Mouse (Mus musculus): ENCODE data around the gene Tbxas1.

Gene Tbxas1

DNA sequence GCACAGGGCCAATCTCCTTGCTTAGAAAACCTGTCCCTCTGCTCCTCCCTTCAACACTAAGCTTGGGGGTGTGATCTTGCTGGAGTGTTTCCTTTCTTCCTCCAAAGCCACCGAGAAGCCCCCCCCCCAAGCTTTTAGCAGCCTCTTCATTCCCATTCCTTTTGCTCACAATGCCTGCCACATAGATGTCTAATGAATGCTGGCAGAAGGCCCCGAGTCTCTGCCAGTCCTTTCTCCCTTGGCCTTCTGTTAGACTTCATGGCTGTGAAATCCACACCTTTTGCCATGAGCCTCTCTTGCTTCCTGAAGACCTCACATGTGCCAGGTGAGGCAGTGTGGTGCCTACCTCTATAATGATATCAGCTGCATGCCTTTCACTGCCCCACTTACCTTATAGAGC lies 47.3 kb downstream of the Tbxas1 start:
- DNase-seq (ENCODE audit: low spot score in 2 of 2): no peak

DNA sequence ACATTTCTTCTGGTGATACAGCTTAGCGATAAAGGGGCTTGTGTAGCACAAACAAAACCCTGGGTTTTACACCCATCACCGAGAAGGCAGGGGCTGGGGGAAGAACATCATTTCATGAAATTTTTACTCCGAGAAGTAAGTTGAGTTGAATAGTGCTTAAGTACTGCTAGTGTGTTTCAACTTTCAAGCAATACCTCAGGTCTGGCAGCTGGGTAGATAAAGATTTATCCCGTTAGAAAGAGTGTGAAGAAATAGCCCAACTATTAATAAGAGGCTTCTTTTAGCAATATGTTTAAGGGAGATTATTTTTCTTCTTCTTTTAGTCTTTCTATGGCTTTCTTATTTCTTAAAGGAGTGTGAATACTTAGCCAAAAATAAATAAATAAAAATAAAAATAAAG lies 48.2 kb downstream of the Tbxas1 start:
- no peak for DNase-seq (ENCODE audit: low spot score in 2 of 2)

DNA sequence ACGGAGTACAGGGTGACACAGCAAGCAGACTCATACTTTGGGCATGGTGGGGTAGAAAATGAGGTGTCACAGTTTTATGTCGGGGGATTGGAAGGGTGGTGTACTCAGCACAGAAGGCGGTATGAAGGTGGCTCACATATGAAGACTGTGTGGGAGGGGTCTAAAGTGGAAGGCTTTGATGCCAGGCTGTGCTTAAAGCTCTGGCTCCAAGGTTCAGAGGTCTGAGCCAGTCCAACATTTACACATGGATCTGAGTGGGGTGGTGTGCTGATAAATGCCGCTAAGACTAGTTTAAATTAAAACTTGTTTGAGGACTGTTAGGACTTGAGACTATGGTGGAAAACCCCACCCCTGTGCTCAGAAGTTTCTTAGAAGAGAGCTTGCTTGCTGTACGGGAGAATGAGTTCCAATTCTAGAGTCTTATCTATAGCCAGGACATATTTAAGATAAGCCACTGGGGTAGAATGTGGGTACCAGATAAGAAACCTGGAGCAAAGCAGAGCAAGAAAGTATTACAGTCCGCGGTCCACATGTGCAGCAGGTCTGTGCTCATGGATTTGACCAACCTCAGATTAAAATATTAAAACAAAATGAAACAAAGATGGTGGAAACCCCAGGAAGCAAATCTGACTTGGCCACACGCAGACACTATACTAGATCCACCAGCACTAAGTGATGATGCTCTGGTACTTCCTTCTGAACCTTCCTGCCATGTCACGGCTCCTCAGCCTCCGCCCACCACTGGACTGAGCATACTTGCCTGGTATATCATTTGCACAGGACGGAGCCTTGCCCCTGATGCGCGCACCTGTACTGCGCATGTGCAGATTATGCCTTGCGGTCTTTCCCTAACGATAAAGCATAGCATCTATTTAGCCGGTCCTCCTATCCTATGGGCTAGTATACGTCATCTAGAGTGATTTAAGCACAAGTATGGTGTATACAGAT lies 48.9 kb downstream of the Tbxas1 start:
- peak; percentile 48 to 74 for DNase-seq (ENCODE audit: low spot score in 2 of 2)

DNA sequence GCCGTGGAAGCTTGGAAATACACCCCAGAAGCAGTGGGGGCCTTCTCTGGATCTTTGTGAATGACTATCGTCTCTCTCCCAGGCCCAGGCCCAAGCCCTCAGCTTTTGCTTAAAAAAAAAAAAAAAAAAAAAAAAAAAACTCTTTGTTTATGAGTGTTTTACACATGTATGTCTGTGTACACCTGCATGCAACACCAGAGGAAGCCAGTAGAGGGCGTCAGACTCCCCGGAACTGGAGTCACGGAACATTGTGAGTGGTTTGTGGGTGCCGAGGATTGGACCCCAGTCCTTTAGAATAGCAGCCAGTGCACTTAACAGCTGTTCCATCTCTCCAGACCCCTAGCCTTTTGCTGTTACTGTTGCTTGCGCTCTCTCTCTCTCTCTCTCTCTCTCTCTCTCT lies 50.5 kb downstream of the Tbxas1 start:
- no peak for DNase-seq (ENCODE audit: low spot score in 2 of 2)

DNA sequence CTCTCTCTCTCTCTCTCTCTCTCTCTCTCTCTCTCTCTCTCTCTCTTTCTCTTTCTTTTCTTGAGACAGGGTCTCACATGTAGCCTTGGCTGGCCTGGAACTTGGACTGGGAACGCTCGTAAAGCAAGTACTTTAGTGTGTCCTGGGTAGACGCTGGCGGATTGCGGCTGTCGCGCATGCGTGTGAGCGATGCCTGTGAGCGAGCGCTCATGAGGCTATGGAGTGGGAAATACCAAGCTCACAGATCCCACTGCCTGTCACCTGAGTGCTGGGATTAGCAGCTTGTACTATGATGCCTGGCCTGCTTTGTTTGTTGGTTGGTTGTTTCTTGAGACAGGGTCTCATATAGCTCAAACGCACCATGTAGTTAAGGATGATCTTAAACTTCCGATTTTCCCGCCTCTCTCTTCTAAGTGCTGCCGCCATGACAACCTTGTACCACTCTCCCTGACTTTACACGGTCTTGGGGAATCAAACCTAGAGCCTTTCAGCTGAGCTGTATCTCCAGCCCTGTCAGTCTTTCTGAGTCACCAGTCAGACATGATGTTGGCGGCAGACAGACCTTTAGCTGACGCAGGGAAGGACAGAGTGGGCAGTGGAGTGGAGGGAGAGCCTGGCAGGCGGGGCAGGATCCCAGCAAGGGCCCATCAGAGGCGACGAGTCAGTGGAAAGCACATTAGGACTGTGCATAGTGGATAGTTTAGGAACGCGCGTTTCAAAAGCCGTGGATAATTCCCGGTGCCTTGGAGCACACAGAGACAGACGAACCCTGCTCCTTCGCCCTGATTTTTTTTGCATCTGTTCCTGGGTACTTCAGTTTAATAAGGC lies 51.1 kb downstream of the Tbxas1 start:
- no peak for DNase-seq (ENCODE audit: low spot score in 2 of 2)

DNA sequence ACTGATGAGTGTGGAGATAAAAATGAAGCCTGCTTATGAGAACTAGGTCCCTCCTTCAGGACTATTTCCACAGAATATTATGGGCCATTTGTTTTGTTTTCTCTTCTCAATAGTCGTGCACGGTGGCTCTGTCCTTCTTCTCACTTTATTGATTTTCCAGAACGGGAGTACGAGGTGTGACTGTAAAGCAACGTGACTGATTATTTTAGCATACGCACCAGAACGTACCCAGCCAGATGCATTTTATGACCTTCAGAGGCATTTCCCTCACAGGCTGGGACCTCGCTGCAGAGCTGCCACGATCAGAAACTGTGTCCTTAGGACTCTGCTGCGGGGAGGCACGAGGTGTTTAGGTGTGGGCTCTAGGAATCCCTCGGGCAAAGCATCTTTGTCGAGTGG lies 51.8 kb downstream of the Tbxas1 start:
- no peak for DNase-seq (ENCODE audit: low spot score in 2 of 2)

DNA sequence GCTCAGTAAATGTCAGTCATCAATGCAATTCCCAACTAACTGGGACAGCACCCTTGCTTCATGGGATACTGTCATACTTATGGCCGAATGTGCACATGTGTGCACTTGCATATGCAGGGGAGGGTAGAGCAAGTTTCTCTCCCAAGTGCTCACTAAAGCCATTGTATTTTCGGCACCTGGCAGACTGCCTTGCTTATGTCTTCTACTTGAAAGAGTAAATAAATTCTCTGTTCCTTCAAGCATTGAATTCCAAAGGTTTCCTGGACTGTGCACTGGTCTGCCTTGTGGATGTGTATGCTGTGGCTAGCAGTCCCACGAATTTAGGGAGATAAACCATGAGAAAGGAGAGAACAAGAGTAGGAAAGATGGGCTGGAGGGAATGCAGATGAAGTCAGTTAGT lies 53.3 kb downstream of the Tbxas1 start:
- DNase-seq (ENCODE audit: low spot score in 2 of 2): no peak

DNA sequence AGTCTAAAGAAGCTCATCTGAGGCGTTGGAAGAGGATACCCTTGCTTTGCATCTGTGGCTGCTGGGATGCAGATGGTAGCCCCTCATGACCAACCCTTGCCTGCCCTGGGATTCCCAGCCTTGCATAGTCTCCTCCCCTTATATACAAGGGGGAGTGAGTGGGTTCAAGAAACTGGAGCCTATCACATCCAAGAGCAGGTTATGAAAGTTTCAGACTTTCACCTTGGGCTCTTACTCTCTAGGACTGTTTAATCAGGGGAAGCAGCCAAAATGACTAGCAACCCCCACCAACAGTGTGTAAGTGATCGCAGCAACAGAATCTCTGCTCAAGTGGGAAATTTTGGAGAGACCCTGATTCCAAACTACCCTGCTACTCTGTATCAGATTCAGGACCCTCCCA lies 60.8 kb downstream of the Tbxas1 start:
- DNase-seq (ENCODE audit: low spot score in 2 of 2): no peak

DNA sequence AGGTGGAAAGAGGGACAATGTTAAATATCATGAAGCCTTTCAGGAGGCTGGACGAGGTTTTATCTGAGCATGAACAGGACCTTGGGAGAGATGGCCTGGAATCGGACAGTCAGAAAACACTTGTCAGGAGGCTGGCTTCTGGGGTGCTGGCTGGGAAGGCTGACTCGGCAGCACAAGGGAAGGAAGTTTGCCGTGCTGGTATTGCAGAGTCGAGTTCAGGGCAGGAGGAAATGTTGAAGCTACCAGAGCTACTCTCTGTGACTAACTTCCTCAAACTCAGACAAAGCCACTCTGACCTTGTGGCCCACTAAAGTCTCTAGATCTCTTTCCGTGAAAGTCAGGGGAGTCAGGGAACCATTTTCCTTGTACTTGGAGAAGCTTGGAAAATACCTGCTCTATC lies 63.2 kb downstream of the Tbxas1 start:
- peak; percentile 70 to 72 for DNase-seq (ENCODE audit: low spot score in 2 of 2)

DNA sequence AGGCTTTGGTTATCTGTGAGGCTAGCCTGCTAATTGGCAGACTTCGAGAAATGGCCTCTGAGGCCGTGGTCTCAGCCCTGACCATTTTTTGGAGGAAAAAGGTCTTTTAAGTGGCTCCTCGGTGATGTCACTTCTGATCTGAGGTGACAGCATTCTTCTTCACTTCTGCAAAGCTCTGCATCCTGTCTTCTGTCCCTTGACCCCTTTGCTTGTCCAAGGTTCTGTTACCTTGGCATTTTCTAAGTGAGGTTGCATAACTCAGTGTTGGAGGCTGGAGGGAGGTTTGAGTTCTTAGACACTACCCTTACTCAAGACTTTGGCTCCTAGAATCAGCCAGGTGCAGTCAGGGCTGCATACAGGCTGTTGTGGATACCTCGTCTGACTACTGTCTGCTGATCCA lies 63.9 kb downstream of the Tbxas1 start:
- DNase-seq (ENCODE audit: low spot score in 2 of 2): no peak

DNA sequence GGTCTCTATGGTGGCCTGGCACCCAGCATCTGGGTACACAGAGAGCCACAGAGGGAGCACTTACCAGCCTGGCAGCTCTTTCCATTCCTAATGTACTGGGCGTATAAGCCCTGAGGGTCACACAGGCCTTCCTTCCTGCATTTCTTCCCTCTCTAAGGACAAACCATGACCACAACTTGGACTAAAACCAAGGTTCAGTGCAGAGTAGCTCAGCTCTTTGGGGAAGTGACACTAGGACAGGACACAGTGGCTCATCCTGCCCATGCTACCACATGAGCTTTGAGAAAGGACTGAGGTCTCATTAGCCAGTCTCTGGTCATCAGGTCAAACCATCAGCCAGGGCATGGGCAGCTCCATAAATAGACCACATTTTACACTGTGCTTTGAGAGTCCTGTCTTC lies 65.8 kb downstream of the Tbxas1 start:
- DNase-seq (ENCODE audit: low spot score in 2 of 2): peak; percentile 13 to 38

DNA sequence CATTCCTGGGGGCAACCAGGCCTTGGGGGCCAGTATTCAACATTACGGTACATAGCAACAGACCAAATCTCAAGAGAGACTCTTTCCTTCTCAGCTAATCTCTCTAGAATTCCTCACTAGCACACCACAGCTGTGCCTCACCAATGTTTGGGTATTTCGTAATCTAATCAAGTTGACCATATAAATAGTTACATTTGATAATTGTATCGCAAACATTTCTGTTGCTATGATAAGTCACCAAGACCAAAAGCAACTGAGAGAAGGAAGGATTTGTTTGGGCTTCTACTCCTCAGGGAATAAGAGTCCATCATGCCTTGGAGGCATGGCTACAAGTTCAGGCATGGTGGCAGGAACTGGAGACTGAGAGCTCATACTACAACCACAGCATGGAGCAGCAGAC lies 67.6 kb downstream of the Tbxas1 start:
- no peak for DNase-seq (ENCODE audit: low spot score in 2 of 2)

DNA sequence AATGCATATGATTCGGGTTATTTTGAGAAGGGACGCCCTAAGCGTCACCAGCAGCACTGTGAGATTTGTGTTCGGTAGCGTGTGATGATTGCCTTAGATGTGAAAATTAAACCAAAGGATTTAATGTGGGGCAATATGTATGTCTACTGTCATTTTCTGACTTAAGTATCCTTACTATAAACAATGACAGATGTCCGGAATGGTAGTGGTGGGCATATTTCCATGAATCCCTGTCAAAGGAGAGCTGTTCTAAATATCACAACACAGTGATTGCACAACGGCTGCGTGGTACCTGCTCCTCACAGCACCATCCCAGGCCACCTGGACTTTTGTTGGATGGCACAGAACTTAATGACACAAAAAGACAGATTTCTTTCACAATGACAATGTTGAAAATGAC lies 69.2 kb downstream of the Tbxas1 start:
- no peak for DNase-seq (ENCODE audit: low spot score in 2 of 2)

DNA sequence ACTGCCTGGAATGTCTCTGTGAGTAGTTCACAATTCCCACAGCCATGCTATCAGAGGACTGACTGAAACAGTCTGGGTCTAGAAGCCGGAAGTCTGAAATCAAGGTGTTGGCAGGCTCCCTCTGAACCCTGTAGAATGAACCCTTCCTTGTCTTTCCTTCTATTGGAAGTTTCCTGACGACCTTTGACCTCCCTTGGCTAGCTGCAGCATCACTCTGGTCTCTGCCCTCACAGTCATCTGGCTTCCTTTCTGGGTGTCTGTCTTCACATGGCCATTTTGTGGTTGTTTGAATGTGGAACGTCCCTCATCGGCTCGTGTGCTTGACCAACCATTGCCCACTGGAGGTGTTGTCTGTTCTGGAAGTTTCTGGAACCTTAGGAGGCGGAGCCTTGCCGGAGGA lies 69.6 kb downstream of the Tbxas1 start:
- DNase-seq (ENCODE audit: low spot score in 2 of 2): no peak

DNA sequence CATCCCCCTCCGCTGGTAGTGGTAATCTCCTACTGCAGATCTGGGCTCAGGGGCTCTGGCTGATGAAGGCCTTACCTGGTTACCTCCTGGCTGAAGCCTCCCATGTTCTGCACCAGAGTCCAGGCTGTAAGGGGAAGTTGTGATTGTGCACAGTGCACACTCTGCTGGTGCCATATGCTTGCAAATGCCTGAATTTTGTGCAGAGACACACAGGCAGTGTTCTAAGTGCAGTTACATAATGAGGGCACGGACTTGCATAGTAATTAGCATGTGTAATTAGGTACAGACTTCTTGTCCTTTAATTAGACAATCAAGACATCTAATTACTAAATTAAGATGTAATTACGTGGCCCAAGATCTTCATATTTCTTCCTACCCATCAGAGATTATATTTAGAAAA lies 70.5 kb downstream of the Tbxas1 start:
- no peak for DNase-seq (ENCODE audit: low spot score in 2 of 2)

DNA sequence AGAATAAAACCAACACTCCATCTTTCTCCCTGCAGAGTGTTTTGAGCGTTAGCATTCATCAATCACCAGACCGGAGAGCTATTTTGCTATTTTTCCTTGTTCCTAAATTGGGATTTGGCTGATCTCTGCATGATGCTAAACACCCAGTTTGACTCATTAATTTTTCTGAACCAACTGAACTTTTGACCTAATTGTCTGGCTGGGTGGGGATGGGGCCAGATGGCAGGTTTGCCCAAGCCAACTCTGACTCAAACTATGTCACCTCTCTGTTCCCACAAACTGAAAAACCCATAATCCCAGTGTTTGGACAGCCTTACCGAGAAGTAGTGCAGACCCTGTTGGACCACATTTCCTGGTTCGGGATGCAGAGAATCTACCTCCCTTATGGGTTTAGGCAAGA lies 72.1 kb downstream of the Tbxas1 start:
- DNase-seq (ENCODE audit: low spot score in 2 of 2): no peak

DNA sequence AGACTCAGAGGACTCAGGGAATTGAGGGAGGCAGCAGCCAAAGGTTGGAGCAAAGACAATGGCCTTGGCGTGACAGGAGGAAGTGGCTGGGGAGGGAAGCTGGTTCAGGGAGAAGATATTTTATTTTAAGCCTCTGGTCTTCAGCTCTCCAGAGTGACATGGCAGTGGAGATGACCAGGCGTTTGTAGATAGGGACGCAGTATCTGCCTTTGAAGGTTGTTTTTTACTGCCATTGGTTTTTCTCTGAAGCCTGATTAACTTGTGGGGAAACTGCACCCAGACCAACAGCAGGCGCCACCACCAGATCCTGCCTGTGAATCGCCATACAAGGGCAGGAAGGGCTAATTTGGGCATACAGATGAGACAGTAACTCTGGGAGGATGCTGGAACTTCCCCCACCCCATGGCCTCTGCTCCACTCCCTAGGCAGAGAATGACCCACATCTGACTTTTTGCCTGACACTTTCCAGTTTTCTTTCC lies 74.5 kb downstream of the Tbxas1 start:
- peak in 1 of 2 experiments; percentile 9 for DNase-seq (ENCODE audit: low spot score in 2 of 2)

DNA sequence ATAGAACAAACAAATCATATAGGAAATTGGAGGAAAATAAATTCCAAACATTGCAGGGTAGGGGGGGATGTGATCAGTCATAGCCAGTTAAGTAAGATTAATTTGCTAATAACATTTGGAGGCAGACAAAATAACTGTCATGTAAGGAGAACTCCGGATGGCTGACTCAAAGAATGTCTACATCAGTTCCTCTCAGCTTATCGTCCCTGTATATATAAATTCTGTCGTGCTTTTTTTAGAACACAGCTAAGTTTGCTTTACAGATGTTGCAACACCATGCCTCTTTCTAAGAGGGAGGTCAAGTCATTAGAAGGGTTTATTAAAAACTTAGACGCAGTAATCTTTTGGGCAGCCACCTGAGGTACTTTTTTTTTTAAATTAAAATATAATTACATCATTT lies 75.1 kb downstream of the Tbxas1 start:
- DNase-seq (ENCODE audit: low spot score in 2 of 2): no peak

DNA sequence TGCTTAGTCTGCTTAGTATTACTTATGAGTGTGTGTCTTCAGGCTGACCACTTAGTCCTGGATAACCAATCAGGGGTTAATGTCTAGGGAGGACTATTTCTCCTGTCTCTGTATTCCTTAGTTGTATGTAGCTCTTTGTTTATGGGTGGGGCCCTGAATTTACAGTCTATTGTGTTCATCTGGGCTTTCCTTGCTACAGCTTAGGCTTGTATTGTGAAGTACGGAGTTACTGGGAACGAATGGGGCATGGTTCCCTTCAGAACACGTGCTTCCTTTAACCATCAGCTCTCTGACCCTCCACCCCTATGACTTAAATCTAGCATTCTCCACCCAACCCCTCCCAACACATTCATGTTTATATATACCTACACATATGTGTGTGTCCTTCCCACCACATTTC lies 75.6 kb downstream of the Tbxas1 start:
- no peak for DNase-seq (ENCODE audit: low spot score in 2 of 2)

DNA sequence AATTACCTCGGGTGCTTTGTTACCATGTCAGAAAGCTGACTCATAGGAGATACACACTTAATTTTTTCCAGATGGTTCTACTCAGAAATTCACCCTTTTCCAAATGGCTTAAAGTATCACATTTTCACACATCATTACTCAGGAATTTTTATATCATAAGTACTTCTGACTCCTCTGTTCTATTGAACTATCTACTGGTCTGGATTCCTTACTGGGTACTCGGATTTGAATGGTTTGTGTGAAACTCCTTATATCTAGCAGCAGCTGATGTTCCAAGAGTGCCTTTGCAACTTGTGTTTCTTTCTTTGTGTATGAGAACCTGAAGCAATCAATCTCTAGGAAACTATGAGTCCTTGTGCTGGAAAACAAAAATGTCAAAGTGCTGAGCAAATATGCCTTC lies 81.4 kb downstream of the Tbxas1 start:
- no peak for DNase-seq (ENCODE audit: low spot score in 2 of 2)

DNA sequence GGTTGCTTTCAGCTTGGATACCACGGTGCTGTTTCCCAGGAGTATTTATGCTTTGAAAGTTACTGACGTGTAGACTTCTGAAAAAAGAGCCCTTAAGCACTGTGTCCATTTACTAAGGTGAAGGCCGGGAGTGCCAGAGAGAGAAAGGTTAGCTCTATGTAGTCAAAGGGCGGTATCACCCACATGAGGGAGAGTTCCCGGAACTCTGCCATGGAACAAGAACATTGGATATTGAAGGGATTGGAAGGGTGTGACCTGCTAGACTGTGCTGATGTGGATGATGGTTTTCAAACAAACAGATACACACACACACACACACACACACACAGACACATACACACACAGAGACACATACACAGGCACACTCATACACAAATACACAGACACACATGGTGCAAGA lies 82.0 kb downstream of the Tbxas1 start:
- DNase-seq (ENCODE audit: low spot score in 2 of 2): no peak

DNA sequence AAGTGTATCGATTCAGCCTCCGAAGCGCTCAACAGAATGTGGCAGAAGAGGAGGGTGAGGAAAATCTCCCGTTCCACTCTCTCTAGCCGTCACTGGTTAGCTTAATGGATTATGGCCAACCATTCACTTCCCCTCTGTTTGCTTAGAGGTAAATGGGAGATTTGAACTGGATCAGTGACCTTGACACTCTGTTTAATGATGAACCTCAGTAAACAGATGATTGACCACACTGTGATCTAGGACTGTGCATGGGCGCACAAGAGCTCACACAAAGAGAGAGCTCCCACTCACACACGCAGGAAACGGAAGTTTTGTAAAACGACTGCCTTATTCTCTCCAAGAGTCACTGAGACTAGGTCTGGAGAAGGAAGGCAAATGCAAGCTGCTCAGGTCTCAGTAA lies 84.3 kb downstream of the Tbxas1 start:
- no peak for DNase-seq (ENCODE audit: low spot score in 2 of 2)

DNA sequence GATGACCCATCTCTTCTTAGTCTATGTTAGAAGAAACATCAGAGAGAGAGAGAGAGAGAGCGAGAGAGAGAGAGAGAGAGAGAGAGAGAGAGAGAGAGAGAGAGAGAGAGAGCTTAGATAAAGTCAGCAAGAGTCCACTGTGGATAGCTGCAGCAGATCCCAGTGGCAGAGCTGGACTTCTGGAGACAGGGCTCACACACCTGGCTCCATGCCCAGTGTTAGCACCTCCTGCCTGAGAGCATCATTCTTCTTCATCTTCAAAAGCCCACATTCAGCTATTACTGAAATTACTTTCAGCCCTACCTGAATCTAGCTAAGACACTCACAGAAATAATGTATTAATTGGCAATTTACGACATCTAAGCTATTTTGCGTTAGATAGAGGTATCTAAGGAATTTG lies 85.2 kb downstream of the Tbxas1 start:
- DNase-seq (ENCODE audit: low spot score in 2 of 2): no peak

Data from spleen, postnatal 36 days (tissue).